Mouse (Mus musculus) embryonic facial prominence, embryonic 13.5 days (tissue): ENCODE data around the gene Rbm20. TPM values are rescaled to one million over a fixed set of nuclear protein-coding genes. Genes with fewer than 3 reads are reported as not detected.
A peak's percentile ranks its signal among the peaks of the same experiment; 100 is the strongest.

Source experiments
- ATAC-seq: fragments of 200-750 bp; cut with Nextera tagmentation; 2 replicates; pipeline ENCODE4 v1.8.0; 2017; ENCODE audit warnings: low read depth; ENCODE audit not compliant: insufficient number of reproducible peaks, insufficient read depth, low FRiP score, low TSS enrichment
- H3K27ac ChIP-seq: fragments of 300-500 bp; sonication (generic); 2 replicates; pipeline ENCODE4 v1.5.1; 2015; ENCODE audit warnings: moderate library complexity, mild to moderate bottlenecking, inconsistent platforms
- H3K27me3 ChIP-seq: fragments of 300-500 bp; sonication (generic); 2 replicates; pipeline ENCODE4 v1.6.1; 2015; ENCODE audit warnings: mild to moderate bottlenecking, inconsistent platforms
- H3K36me3 ChIP-seq: fragments of 300-500 bp; sonication (generic); 2 replicates; pipeline ENCODE4 v1.6.1; 2015; ENCODE audit warnings: mild to moderate bottlenecking, inconsistent platforms
- H3K4me1 ChIP-seq: fragments of 300-500 bp; sonication (generic); 2 replicates; pipeline ENCODE4 v1.6.1; 2015; ENCODE audit warnings: inconsistent platforms
- H3K4me2 ChIP-seq: fragments of 300-500 bp; sonication (generic); 2 replicates; pipeline ENCODE4 v1.6.1; 2015; ENCODE audit warnings: moderate library complexity, mild to moderate bottlenecking, inconsistent platforms
- H3K4me3 ChIP-seq: fragments of 300-500 bp; sonication (generic); 2 replicates; pipeline ENCODE4 v1.5.1; 2015; ENCODE audit warnings: mild to moderate bottlenecking, inconsistent platforms
- H3K9ac ChIP-seq: fragments of 300-500 bp; sonication (generic); 2 replicates; pipeline ENCODE4 v1.6.1; 2015; ENCODE audit warnings: mild to moderate bottlenecking, inconsistent platforms
- H3K9me3 ChIP-seq: fragments of 300-500 bp; sonication (generic); 2 replicates; pipeline ENCODE4 v1.6.1; 2016; ENCODE audit warnings: inconsistent platforms
- WGBS: fragments of 180-500 bp; shearing (Covaris S2); methylation state at CpG from one replicate; pipeline ENCODE4 v1.1.7; 2015; ENCODE audit warnings: mixed read lengths; 5-methylcytosine and 5-hydroxymethylcytosine counted together
- polyA plus RNA-seq: library from polyadenylated mRNA; unstranded; fragments of >200 nt; fragmentation: Nextera tagmentation; extraction: Ambion mirVana; gene quantifications from 2 replicates; pipeline ENCODE4 v1.2.1, GENCODE M21; 2015

Gene Rbm20
- polyA plus RNA-seq, 1 experiment from 2014 or later: 4.2 TPM

DNA sequence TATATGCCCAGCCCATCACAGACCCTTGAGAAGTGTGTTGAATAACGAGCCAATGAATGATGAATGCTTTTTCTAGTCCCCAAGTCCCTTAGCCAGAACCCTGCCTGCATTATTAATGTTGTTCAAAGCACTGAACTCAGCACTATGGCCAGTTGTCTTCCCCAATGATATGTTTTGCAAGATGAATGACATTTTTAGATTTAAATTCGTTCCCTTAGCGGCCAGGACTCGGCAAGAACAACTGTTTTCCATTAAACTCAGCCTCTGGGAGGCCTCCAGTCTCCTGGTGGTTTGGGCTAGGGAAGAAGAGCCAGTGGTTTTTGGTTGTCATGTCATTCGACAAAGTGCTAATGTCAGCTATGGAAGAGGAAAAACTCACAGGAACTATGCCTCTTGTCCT, 204.7 kb downstream of the Rbm20 start:
- no peak for ATAC-seq
- Histone ChIP-seq H3K27ac (peak overlapping the region; percentile 65), H3K4me1 (peaks cover 9% of the 10 kb centered on the region), H3K9me3 (no peaks in the 10 kb centered on the region), H3K9ac (no peak overlapping the region), H3K4me2 (no peak overlapping the region), H3K4me3 (no peak overlapping the region), H3K36me3 (no peaks in the 10 kb centered on the region), H3K27me3 (no peaks in the 10 kb centered on the region)
- 35% methylated on average over 5 of the region's 5 CpGs for WGBS

DNA sequence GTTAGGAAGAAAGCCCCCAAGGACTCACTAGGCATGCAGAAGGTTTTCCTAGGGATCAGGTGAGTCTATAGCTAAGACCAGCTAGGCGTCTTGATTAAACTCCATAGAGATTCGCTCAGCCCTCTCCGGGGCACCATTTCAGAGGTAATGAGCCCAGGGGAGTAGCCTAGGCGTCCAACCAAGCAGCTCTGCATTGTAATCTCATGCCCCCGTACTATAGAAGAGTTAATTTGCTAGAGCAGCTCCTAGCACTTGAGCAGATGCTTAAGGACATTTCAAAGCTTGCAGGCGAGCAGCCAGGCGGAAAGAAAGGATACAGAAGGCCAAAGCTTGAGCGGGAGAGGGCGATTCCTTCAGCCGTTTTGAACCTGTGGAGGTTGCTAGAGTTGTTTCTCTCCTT, 208.3 kb downstream of the Rbm20 start:
- Histone ChIP-seq H3K36me3 (no peaks in the 10 kb centered on the region), H3K4me2 (no peak overlapping the region), H3K9me3 (no peaks in the 10 kb centered on the region), H3K27me3 (no peaks in the 10 kb centered on the region), H3K4me3 (no peak overlapping the region), H3K4me1 (peaks cover 3% of the 10 kb centered on the region; the same call in 1 of the 2 replicates), H3K27ac (no peak overlapping the region), H3K9ac (no peak overlapping the region)
- 43% methylated on average over 10 of the region's 10 CpGs for WGBS
- ATAC-seq: no peak

DNA sequence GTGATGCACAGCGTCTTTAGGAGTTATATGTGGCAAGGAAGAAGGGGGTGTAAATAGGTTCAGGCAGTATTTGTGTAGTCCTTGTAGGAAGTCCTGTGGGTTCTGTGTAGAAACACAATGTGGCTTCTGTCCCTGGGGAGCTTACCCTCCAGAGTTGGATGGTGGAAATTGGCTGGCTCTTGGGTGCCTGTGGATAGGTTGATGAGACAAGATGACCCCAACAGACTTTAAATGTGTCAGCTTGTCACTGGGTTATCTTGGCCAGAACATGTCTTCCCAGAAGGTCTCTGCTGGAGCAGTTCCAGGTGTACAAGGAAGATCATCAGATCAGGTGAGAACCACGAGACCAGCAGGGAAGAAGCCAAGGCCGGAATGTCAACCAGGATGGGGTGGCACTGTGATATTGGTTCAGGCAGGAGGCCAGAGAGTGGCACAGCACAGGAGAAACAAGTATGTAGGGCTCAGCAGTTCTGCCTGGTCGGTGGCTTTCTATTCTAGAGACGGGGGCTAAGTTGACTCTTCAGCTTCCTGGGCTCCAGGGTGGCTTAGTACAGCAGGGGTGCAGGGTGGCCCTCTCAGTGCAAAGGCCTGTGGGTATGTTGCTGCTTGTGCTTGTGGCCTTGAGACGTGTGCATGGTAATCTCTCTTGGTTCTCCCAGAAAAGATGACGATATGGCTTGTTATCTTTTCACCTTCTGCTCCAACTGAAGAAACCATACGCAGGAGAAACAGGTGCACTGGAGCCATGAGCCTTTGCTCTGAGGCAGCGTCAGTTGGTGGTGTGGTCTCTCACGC, 209.7 kb downstream of the Rbm20 start:
- H3K4me3 ChIP-seq: no peak overlapping the region
- H3K27ac ChIP-seq: no peak overlapping the region
- H3K27me3 ChIP-seq: no peaks in the 10 kb centered on the region
- H3K4me2 ChIP-seq: no peak overlapping the region
- WGBS: 90% methylated on average over 10 of the region's 10 CpGs
- no peaks in the 10 kb centered on the region for H3K36me3 ChIP-seq
- H3K9ac ChIP-seq: no peak overlapping the region
- ATAC-seq: no peak
- H3K9me3 ChIP-seq: no peaks in the 10 kb centered on the region
- H3K4me1 ChIP-seq: peaks cover 8% of the 10 kb centered on the region

DNA sequence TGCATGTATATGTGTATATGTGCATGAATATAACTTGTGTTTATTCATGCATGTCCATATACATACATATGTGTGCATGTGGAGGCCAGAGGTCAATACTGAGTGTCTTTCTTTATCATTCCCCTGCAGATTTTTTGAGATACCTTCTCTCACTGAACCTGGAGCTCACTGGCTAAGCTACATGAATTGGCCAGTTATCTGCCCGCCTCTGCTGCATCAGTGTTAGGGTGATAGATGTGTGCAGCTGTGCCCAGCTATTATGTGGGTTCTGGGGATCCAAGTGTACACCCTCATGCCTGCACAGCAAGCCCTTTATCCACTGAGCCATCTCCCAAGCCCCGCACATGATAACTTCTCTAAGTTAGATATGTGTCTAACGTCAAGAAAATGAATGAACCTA, 210.7 kb downstream of the Rbm20 start:
- H3K4me3 ChIP-seq: no peak overlapping the region
- no peaks in the 10 kb centered on the region for H3K9me3 ChIP-seq
- H3K9ac ChIP-seq: no peak overlapping the region
- no peak overlapping the region for H3K4me2 ChIP-seq
- no peak for ATAC-seq
- H3K27ac ChIP-seq: no peak overlapping the region
- H3K4me1 ChIP-seq: peaks cover 18% of the 10 kb centered on the region
- no peaks in the 10 kb centered on the region for H3K27me3 ChIP-seq
- WGBS: 85% methylated on average over 3 of the region's 3 CpGs
- H3K36me3 ChIP-seq: no peaks in the 10 kb centered on the region

DNA sequence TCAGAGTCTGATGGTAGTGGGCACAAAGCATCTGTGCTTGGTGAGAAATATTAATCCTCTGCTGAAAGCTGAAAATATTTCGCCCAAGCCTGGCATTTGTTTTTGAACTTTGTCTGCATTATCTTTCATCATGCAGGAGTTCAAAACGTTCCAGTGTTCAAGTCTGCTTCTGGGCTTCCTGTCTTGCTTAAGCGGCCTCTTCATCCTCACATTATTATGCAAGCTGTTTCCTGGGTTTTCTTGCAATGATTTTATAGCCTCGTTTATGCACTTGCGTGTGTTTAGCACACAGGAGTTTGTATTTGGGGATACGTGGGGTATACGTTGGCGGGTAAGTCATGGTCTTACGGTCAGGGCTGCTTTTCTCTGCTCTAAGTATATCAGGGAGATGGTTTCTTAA, 211.2 kb downstream of the Rbm20 start:
- Histone ChIP-seq H3K27ac (no peak overlapping the region), H3K27me3 (no peaks in the 10 kb centered on the region), H3K4me1 (peaks cover 23% of the 10 kb centered on the region), H3K4me3 (no peak overlapping the region), H3K36me3 (no peaks in the 10 kb centered on the region), H3K9ac (no peak overlapping the region), H3K4me2 (no peak overlapping the region), H3K9me3 (no peaks in the 10 kb centered on the region)
- no peak for ATAC-seq
- 77% methylated on average over 9 of the region's 9 CpGs for WGBS

DNA sequence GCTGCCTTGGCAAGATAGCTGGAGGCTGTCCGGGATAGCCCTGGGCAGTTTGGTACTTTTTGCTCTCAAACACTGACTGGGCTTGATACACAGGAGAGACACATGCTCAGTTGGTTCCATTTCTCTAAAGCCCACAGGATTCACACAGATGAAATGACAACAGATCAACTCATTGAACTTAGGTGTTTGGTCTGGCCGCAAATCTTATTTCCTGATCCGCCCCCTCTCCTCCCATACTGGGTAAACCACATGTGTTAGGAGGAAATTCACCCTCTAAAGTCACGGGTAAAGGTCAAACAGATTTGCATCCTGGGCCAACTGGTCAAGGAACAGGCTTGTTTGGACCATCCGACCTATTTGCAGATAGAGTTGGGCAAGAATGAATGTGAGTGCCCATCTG, 212.4 kb downstream of the Rbm20 start:
- Histone ChIP-seq H3K4me3 (no peak overlapping the region), H3K27ac (no peak overlapping the region), H3K27me3 (no peaks in the 10 kb centered on the region), H3K9me3 (no peaks in the 10 kb centered on the region), H3K4me1 (peaks cover 36% of the 10 kb centered on the region), H3K36me3 (no peaks in the 10 kb centered on the region), H3K9ac (no peak overlapping the region), H3K4me2 (no peak overlapping the region)
- ATAC-seq: no peak
- 71% methylated on average over 5 of the region's 5 CpGs for WGBS

DNA sequence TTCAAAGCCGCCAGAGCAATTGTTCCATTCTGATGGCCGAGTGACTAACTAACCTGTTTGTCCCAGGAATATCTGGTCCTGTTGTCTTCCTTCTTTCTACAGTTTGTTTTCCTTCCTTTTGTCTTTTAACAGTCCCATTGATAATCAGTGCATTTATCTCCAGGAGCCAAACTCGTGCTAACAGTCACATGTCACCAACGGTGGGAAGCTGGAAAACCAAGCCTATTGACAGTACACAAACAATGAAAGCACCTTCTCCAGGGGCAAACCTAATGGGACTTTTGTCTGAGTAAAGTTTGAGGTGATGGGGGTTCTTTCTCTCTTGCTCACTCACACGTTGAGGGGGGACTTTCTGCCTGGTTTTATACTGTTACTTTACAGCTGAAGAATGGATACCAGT, 213.2 kb downstream of the Rbm20 start:
- Histone ChIP-seq H3K4me1 (peaks cover 43% of the 10 kb centered on the region), H3K9ac (no peak overlapping the region), H3K27me3 (no peaks in the 10 kb centered on the region), H3K4me2 (no peak overlapping the region), H3K4me3 (no peak overlapping the region), H3K9me3 (no peaks in the 10 kb centered on the region), H3K27ac (no peak overlapping the region), H3K36me3 (no peaks in the 10 kb centered on the region)
- ATAC-seq: no peak
- WGBS: 68% methylated on average over 5 of the region's 5 CpGs

DNA sequence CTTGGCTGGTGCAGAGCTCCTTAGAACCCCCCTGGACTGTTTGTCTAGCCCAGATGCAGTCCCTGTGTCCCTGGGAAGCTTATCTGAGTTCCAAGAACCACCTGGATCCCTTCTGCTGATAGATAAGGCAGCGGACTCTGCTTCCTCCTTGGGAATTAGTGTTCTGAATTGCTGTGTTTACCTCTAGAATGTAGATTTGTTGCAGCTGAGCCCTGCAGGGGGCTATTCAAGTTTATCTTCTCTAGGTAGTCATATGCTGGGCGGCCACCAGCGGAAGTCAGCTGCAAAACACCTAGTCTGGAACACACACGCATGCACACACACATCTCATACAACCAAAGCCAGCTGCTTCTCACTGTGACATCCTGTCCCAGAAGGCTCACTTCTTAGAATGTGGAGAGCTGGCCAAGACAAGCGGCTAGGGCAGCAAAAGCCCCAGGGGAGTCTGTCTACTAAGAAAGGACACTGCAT, 213.7 kb downstream of the Rbm20 start:
- no peak overlapping the region for H3K4me3 ChIP-seq
- 0 out of 2 replicates have a peak overlapping the region, but pooled peaks have one; percentile 89 for H3K27ac ChIP-seq
- H3K4me2 ChIP-seq: no peak overlapping the region
- H3K4me1 ChIP-seq: peaks cover 44% of the 10 kb centered on the region
- WGBS: 73% methylated on average over 5 of the region's 5 CpGs
- no peak for ATAC-seq
- no peaks in the 10 kb centered on the region for H3K27me3 ChIP-seq
- no peaks in the 10 kb centered on the region for H3K36me3 ChIP-seq
- H3K9me3 ChIP-seq: no peaks in the 10 kb centered on the region
- H3K9ac ChIP-seq: no peak overlapping the region

DNA sequence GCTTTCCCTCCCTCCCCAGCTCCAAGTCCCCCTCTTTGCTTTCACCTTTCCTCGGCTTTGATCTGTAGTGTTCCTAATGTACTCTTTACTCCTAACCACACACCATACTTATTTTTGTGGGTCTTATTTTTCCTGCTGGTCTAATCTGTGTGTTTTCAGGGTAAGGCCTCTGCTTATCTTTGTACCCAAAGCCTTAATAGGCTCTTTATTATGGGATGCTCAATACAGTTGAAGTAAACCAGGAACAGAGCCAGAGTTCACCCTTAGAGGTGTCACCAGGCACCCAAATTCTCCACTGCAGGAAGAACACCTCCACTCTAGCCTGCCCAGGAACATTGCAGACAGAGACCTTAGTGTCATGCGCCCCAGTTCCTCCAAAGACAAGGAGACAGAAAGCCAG, 214.5 kb downstream of the Rbm20 start:
- Histone ChIP-seq H3K4me3 (no peak overlapping the region), H3K36me3 (no peaks in the 10 kb centered on the region), H3K4me1 (peaks cover 44% of the 10 kb centered on the region), H3K9ac (0 out of 2 replicates have a peak overlapping the region, but pooled peaks have one; percentile 1), H3K27ac (peak overlapping the region; percentile 89), H3K27me3 (no peaks in the 10 kb centered on the region), H3K4me2 (no peak overlapping the region), H3K9me3 (no peaks in the 10 kb centered on the region)
- WGBS: 87% methylated on average over 2 of the region's 2 CpGs
- no peak for ATAC-seq

DNA sequence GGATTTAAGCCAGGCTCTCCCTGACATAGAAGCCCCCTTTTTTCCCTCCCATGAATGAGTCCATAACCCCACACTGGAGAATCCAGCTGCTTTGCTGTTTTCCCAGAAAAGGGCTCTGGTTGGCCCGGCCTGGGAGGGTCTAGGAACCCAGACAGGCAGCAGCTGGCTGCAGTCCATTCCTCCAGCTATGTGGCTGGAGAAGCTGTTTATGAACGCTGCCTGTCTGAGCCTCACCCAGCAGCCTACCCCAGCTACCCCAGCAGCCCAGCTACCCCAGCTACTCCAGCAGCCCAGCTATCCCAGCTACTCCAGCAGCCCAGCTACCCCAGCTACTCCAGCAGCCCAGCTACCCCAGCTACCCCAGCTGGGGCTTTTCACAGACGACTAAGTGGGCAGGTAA, 215.0 kb downstream of the Rbm20 start, which contains the start of gene Pdcd4:
Gene Pdcd4 (plus strand): TSS at position 171 of the 400 bp plus-strand sequence.
- ATAC-seq: peak; percentile 64; the same call in 1 of the 2 replicates
- H3K27ac ChIP-seq: peak within 1 kb of the TSS; percentile 89
- WGBS: 42% methylated on average over 3 of the region's 3 CpGs

DNA sequence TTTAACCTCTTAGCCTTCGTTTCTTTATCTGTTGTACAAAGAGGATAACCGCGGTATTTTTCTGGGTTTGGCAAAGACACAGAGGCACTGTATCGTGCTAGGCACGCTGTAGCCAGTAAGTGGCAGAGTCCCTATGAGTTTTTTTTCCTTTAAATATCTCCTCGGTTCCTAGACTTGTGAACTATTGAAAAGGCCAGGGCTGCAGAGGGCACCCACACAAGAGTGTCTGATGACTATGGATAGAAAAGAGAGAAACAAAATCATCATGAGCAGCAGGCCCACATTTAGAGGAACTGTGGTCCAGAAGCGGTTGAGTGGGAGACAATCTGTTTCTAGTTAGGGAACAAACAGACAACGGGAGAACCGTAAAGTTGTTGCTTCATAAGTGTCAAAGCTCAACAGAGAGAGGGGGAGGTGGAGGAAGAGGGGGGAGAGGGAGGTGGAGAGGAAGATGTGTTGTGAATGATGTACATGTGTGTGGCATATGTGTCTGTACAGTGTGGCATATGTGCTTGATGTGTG, 215.8 kb downstream of the Rbm20 start:
- ATAC-seq: 0 out of 2 replicates have a peak, but pooled peaks have one; percentile 10
- Histone ChIP-seq H3K4me1 (peaks cover 44% of the 10 kb centered on the region), H3K4me2 (peak overlapping the region; percentile 24; the same call in 1 of the 2 replicates), H3K9ac (no peak overlapping the region), H3K36me3 (no peaks in the 10 kb centered on the region), H3K4me3 (no peak overlapping the region), H3K27me3 (no peaks in the 10 kb centered on the region), H3K9me3 (no peaks in the 10 kb centered on the region), H3K27ac (peak overlapping the region; percentile 89)
- 38% methylated on average over 9 of the region's 9 CpGs for WGBS

More for the DNA sequence above, 215.0 kb downstream of the Rbm20 start, which contains the start of gene Pdcd4:
- Histone ChIP-seq H3K4me2 (peak within 1 kb of the TSS; percentile 24), H3K36me3 (no peaks in the 10 kb centered on the region), H3K4me1 (peaks cover 44% of the 10 kb centered on the region), H3K9me3 (no peaks in the 10 kb centered on the region), H3K27me3 (no peaks in the 10 kb centered on the region), H3K9ac (0 out of 2 replicates have a peak within 1 kb of the TSS, but pooled peaks have one; percentile 46), H3K4me3 (no peak within 1 kb of the TSS)

DNA sequence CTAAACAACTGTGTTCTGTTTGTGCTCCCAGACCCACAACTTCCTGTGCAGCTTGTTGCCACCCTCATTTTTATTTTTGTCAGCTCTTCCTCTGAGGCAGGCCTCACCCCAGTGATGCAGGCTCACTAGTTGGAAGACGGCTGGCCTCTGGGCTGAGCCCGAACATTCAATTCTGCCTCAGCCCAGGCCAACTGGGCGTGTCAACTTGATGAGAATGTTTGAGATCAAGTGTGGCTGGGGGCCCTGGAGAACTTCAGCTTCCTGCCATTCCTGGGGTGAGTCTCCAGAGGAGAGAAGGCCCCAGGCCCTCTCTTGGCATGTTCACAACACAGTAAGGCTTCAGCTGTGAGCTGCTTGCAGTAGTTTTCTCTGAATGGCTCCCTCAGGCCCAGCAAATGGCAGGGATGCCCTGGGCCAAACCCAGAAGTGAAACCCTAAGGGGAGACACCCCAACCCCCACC, 216.6 kb downstream of the Rbm20 start:
- 56% methylated on average over 3 of the region's 3 CpGs for WGBS
- peaks cover 51% of the 10 kb centered on the region for H3K4me1 ChIP-seq
- H3K36me3 ChIP-seq: no peaks in the 10 kb centered on the region
- H3K9me3 ChIP-seq: no peaks in the 10 kb centered on the region
- peak overlapping the region; percentile 89 for H3K27ac ChIP-seq
- no peak overlapping the region for H3K4me3 ChIP-seq
- no peaks in the 10 kb centered on the region for H3K27me3 ChIP-seq
- H3K4me2 ChIP-seq: no peak overlapping the region
- no peak for ATAC-seq
- no peak overlapping the region for H3K9ac ChIP-seq
